Mouse (Mus musculus): ENCODE data around the gene Abcb8. TPM values are rescaled to one million over a fixed set of nuclear protein-coding genes. Genes with fewer than 3 reads are reported as not detected.

Abcb8 gene
- total and polyA plus RNA-seq, 2 experiments from 2014 or later, result 73.2 to 141 TPM

- ATAC-seq (ENCODE audit: insufficient read depth, low read depth), result peak; percentile 71
- Histone ChIP-seq H3K4me3 (ENCODE audit: low read depth, low read length) (peak overlapping the region; percentile 81), H3K27ac (ENCODE audit: low read depth) (peak overlapping the region; percentile 98), H3K9me3 (replicated peaks; ENCODE audit: control insufficient read depth, low read length) (no peaks in the 10 kb centered on the region), H3K9ac (replicated peaks; ENCODE audit: low read depth, low read length) (peak overlapping the region; percentile 95), H3K4me2 (ENCODE audit: low read depth, low read length) (peak overlapping the region; percentile 79), H3K36me3 (replicated peaks; ENCODE audit: control insufficient read depth, insufficient read depth, low read length) (peaks cover 11% of the 10 kb centered on the region; the same call in 1 of the 2 replicates), H3K27me3 (ENCODE audit: control insufficient read depth, insufficient read depth, low read length) (no peaks in the 10 kb centered on the region), H3K4me1 (ENCODE audit: control insufficient read depth, insufficient read depth) (peaks cover 31% of the 10 kb centered on the region)
- WGBS, result under 1% methylated on average over 24 of the region's 41 CpGs
- peak; percentile 93 for DNase-seq (ENCODE audit: low spot score)
- no peak for TF ChIP-seq EP300 (IDR thresholded peaks at IDR 0.05; ENCODE audit: low read depth)
- no peak for TF ChIP-seq CTCF (IDR thresholded peaks at IDR 0.05; ENCODE audit: low read depth)
These were observed 41.7 kb upstream of the Abcb8 start for GRCm38 (mm10) chr5:24351701-24352171.

- Histone ChIP-seq H3K4me1 (ENCODE audit: control insufficient read depth, insufficient read depth) (peaks cover 31% of the 10 kb centered on the region), H3K9ac (replicated peaks; ENCODE audit: low read depth, low read length) (peak overlapping the region; percentile 95), H3K4me2 (ENCODE audit: low read depth, low read length) (peak overlapping the region; percentile 79), H3K36me3 (replicated peaks; ENCODE audit: control insufficient read depth, insufficient read depth, low read length) (peaks cover 4% of the 10 kb centered on the region; the same call in 1 of the 2 replicates), H3K27ac (ENCODE audit: low read depth) (peak overlapping the region; percentile 98), H3K27me3 (ENCODE audit: control insufficient read depth, insufficient read depth, low read length) (no peaks in the 10 kb centered on the region), H3K4me3 (ENCODE audit: low read depth, low read length) (peak overlapping the region; percentile 81), H3K9me3 (replicated peaks; ENCODE audit: control insufficient read depth, low read length) (no peaks in the 10 kb centered on the region)
- peak; percentile 91 for DNase-seq (ENCODE audit: low spot score)
- 6% methylated on average over 24 of the region's 24 CpGs for WGBS
- TF ChIP-seq EP300 (IDR thresholded peaks at IDR 0.05; ENCODE audit: low read depth), result peak; percentile 93
- no peak; the same call in 1 of the 2 replicates for TF ChIP-seq CTCF (IDR thresholded peaks at IDR 0.05; ENCODE audit: low read depth)
- ATAC-seq (ENCODE audit: insufficient read depth, low read depth), result peak; percentile 68
These were observed 41.1 kb upstream of the Abcb8 start for GRCm38 (mm10) chr5:24352251-24352859.

- no peaks in the 10 kb centered on the region for H3K36me3 ChIP-seq (replicated peaks; ENCODE audit: control insufficient read depth, insufficient read depth, low read length)
- 20% methylated on average over 4 of the region's 4 CpGs for WGBS
- peak overlapping the region; percentile 79 for H3K4me2 ChIP-seq (ENCODE audit: low read depth, low read length)
- no peak overlapping the region for H3K4me3 ChIP-seq (ENCODE audit: low read depth, low read length)
- H3K27ac ChIP-seq (ENCODE audit: low read depth), result peak overlapping the region; percentile 98
- H3K9ac ChIP-seq (replicated peaks; ENCODE audit: low read depth, low read length), result peak overlapping the region; percentile 95; the same call in 1 of the 2 replicates
- ATAC-seq (ENCODE audit: insufficient read depth, low read depth), result no peak
- peaks cover 27% of the 10 kb centered on the region for H3K4me1 ChIP-seq (ENCODE audit: control insufficient read depth, insufficient read depth)
- DNase-seq (ENCODE audit: low spot score), result no peak
- TF ChIP-seq EP300 (IDR thresholded peaks at IDR 0.05; ENCODE audit: low read depth), result no peak
- H3K9me3 ChIP-seq (replicated peaks; ENCODE audit: control insufficient read depth, low read length), result no peaks in the 10 kb centered on the region
- no peaks in the 10 kb centered on the region for H3K27me3 ChIP-seq (ENCODE audit: control insufficient read depth, insufficient read depth, low read length)
These were observed 40.1 kb upstream of the Abcb8 start for GRCm38 (mm10) chr5:24353327-24353726.

GRCm38 (mm10) chr5:24356764-24357163 is 36.7 kb upstream of the Abcb8 start:
- H3K27me3 ChIP-seq (ENCODE audit: control insufficient read depth, insufficient read depth, low read length), result no peaks in the 10 kb centered on the region
- H3K4me3 ChIP-seq (ENCODE audit: low read depth, low read length), result no peak overlapping the region
- ATAC-seq (ENCODE audit: insufficient read depth, low read depth), result no peak
- H3K36me3 ChIP-seq (replicated peaks; ENCODE audit: control insufficient read depth, insufficient read depth, low read length), result no peaks in the 10 kb centered on the region
- H3K27ac ChIP-seq (ENCODE audit: low read depth), result no peak overlapping the region
- H3K4me2 ChIP-seq (ENCODE audit: low read depth, low read length), result no peak overlapping the region
- no peak overlapping the region for H3K9ac ChIP-seq (replicated peaks; ENCODE audit: low read depth, low read length)
- WGBS, result 61% methylated on average over 4 of the region's 4 CpGs
- H3K9me3 ChIP-seq (replicated peaks; ENCODE audit: control insufficient read depth, low read length), result no peaks in the 10 kb centered on the region
- peaks cover 11% of the 10 kb centered on the region for H3K4me1 ChIP-seq (ENCODE audit: control insufficient read depth, insufficient read depth)
- no peak for DNase-seq (ENCODE audit: low spot score)
- TF ChIP-seq CTCF (IDR thresholded peaks at IDR 0.05; ENCODE audit: low read depth) (no peak), EP300 (IDR thresholded peaks at IDR 0.05; ENCODE audit: low read depth) (no peak)

GRCm38 (mm10) chr5:24357461-24357860 is 36.0 kb upstream of the Abcb8 start:
- H3K4me1 ChIP-seq (ENCODE audit: control insufficient read depth, insufficient read depth), result peaks cover 8% of the 10 kb centered on the region
- no peaks in the 10 kb centered on the region for H3K9me3 ChIP-seq (replicated peaks; ENCODE audit: control insufficient read depth, low read length)
- no peak overlapping the region for H3K9ac ChIP-seq (replicated peaks; ENCODE audit: low read depth, low read length)
- H3K4me2 ChIP-seq (ENCODE audit: low read depth, low read length), result no peak overlapping the region
- no peak overlapping the region for H3K27ac ChIP-seq (ENCODE audit: low read depth)
- no peaks in the 10 kb centered on the region for H3K36me3 ChIP-seq (replicated peaks; ENCODE audit: control insufficient read depth, insufficient read depth, low read length)
- 5% methylated on average over 7 of the region's 7 CpGs for WGBS
- peak; percentile 93 for DNase-seq (ENCODE audit: low spot score)
- no peak overlapping the region for H3K4me3 ChIP-seq (ENCODE audit: low read depth, low read length)
- peak; percentile 47 for ATAC-seq (ENCODE audit: insufficient read depth, low read depth)
- TF ChIP-seq CTCF (IDR thresholded peaks at IDR 0.05; ENCODE audit: low read depth) (peak; percentile 83), EP300 (IDR thresholded peaks at IDR 0.05; ENCODE audit: low read depth) (0 out of 2 replicates have a peak, but pooled peaks have one; percentile 37)
- no peaks in the 10 kb centered on the region for H3K27me3 ChIP-seq (ENCODE audit: control insufficient read depth, insufficient read depth, low read length)
